Mouse (Mus musculus): ENCODE results near the gene Gm17545. TPM values are rescaled to one million over a fixed set of nuclear protein-coding genes. Genes with fewer than 3 reads are reported as not detected.

Gm17545 gene
- polyA plus RNA-seq, 1 experiment, result not detected

DNA sequence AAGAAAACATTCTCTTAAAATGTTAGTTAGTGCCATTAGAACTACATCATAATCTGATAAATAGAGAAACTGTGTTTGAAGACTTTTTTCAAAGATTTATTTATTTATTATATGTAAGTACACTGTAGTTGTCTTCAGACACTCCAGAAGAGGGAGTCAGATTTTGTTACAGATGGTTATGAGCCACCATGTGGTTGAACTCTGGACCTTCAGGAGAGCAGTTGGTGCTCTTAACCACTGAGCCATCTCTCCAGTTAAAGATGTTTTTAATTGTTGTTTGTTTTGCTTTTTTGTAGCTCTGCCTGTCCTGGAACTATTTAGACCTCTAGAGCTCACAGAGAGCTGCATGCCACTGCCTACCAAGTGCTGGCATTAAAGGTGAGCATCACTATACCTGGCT lies 951 bp downstream of the Gm17545 start:
- H3K36me3 ChIP-seq (ENCODE audit: control insufficient read depth, insufficient read depth), result peaks cover 15% of the 10 kb centered on the region
- H3K4me2 ChIP-seq (ENCODE audit: low read depth), result no peak overlapping the region
- TF ChIP-seq SRF (IDR thresholded peaks at IDR 0.05; ENCODE audit: control insufficient read depth, insufficient read length, low read depth) (no peak), E2F4 (IDR thresholded peaks at IDR 0.05; ENCODE audit: insufficient read depth) (no peak), USF1 (IDR thresholded peaks at IDR 0.05; ENCODE audit: low read depth) (no peak), MYOD1 (IDR thresholded peaks at IDR 0.05; ENCODE audit: control insufficient read depth in 1 of 3, insufficient read length in 2 of 3, low read depth in 2 of 3) (no peak), TCF12 (IDR thresholded peaks at IDR 0.05; ENCODE audit: insufficient read depth, poor library complexity, severe bottlenecking) (no peak), MAX (IDR thresholded peaks at IDR 0.05; ENCODE audit: low read depth) (no peak), REST (IDR thresholded peaks at IDR 0.05; ENCODE audit: insufficient read depth, insufficient read length) (no peak), TCF3 (IDR thresholded peaks at IDR 0.05; ENCODE audit: insufficient read length, low read depth) (no peak), POLR2A (IDR thresholded peaks at IDR 0.05; ENCODE audit: insufficient read length, low read depth) (no peak), POLR2AphosphoS2 (IDR thresholded peaks at IDR 0.05; ENCODE audit: insufficient read length, low read depth) (no peak), MYOG (IDR thresholded peaks at IDR 0.05; ENCODE audit: control insufficient read depth in 1 of 3, insufficient read depth in 1 of 3, insufficient read length in 2 of 3, low read depth in 2 of 3) (no peak), CEBPB (IDR thresholded peaks at IDR 0.05; ENCODE audit: insufficient read depth, poor library complexity, severe bottlenecking) (no peak)
- H3K27me3 ChIP-seq (ENCODE audit: control insufficient read depth, insufficient read depth, insufficient read length), result no peaks in the 10 kb centered on the region
- no peaks in the 10 kb centered on the region for H3K79me2 ChIP-seq (ENCODE audit: control insufficient read depth, insufficient read depth)
- H3ac ChIP-seq (ENCODE audit: control insufficient read depth, insufficient read length), result no peak overlapping the region
- no peak overlapping the region for H3K4me3 ChIP-seq

DNA sequence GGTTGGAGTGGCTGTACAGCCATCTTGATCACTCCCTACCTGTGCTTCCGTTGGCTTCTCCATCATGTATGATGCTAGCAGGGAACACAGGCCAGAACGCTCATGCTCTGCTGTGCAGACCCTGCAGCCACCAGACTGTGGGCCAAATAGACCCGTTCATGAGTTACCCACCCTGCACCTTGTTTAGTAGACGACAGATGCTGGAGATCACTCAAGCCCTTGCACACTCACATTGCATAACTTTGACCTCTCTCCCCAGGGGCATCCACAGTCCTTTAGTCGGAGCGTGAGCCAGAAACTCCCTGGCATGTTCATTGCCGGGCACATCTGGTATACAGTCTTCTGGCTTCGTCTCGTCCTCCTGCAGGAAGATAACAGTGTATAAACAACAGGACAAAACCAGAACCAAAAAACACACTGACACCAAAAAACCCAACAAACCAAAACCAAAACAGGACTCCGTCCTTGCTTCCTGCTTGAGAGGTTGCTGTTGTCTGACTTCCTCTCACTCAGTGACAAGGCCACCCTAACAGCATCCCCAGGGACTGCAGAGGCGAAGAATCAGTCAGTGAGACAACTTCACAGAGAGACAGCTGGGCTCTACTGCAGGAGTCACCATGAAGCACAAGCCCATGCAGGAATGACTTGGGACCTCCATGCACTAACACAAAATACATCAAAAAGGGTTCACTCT lies 3.2 kb downstream of the Gm17545 start:
- Histone ChIP-seq H3K4me3 (no peak overlapping the region), H3ac (ENCODE audit: control insufficient read depth, insufficient read length) (no peak overlapping the region), H3K36me3 (ENCODE audit: control insufficient read depth, insufficient read depth) (peaks cover 15% of the 10 kb centered on the region), H3K27me3 (ENCODE audit: control insufficient read depth, insufficient read depth, insufficient read length) (no peaks in the 10 kb centered on the region), H3K79me2 (ENCODE audit: control insufficient read depth, insufficient read depth) (no peaks in the 10 kb centered on the region), H3K4me2 (ENCODE audit: low read depth) (no peak overlapping the region)
- TF ChIP-seq SRF (IDR thresholded peaks at IDR 0.05; ENCODE audit: control insufficient read depth, insufficient read length, low read depth), result no peak
- TF ChIP-seq E2F4 (IDR thresholded peaks at IDR 0.05; ENCODE audit: insufficient read depth), result no peak
- no peak for TF ChIP-seq POLR2A (IDR thresholded peaks at IDR 0.05; ENCODE audit: insufficient read length, low read depth)
- TF ChIP-seq MYOG (IDR thresholded peaks at IDR 0.05; ENCODE audit: control insufficient read depth in 1 of 3, insufficient read depth in 1 of 3, insufficient read length in 2 of 3, low read depth in 2 of 3), result no peak
- TF ChIP-seq CEBPB (IDR thresholded peaks at IDR 0.05; ENCODE audit: insufficient read depth, poor library complexity, severe bottlenecking), result no peak
- TF ChIP-seq TCF12 (IDR thresholded peaks at IDR 0.05; ENCODE audit: insufficient read depth, poor library complexity, severe bottlenecking), result no peak
- TF ChIP-seq MAX (IDR thresholded peaks at IDR 0.05; ENCODE audit: low read depth), result no peak
- TF ChIP-seq POLR2AphosphoS2 (IDR thresholded peaks at IDR 0.05; ENCODE audit: insufficient read length, low read depth), result no peak
- no peak for TF ChIP-seq MYOD1 (IDR thresholded peaks at IDR 0.05; ENCODE audit: control insufficient read depth in 1 of 3, insufficient read length in 2 of 3, low read depth in 2 of 3)
- TF ChIP-seq USF1 (IDR thresholded peaks at IDR 0.05; ENCODE audit: low read depth), result no peak
- TF ChIP-seq TCF3 (IDR thresholded peaks at IDR 0.05; ENCODE audit: insufficient read length, low read depth), result no peak
- TF ChIP-seq REST (IDR thresholded peaks at IDR 0.05; ENCODE audit: insufficient read depth, insufficient read length), result no peak

- Histone ChIP-seq H3K4me2 (ENCODE audit: low read depth) (no peak overlapping the region), H3ac (ENCODE audit: control insufficient read depth, insufficient read length) (no peak overlapping the region), H3K4me3 (no peak overlapping the region), H3K79me2 (ENCODE audit: control insufficient read depth, insufficient read depth) (peaks cover 6% of the 10 kb centered on the region), H3K36me3 (ENCODE audit: control insufficient read depth, insufficient read depth) (no peaks in the 10 kb centered on the region), H3K27me3 (ENCODE audit: control insufficient read depth, insufficient read depth, insufficient read length) (no peaks in the 10 kb centered on the region)
- TF ChIP-seq USF1 (IDR thresholded peaks at IDR 0.05; ENCODE audit: low read depth) (no peak), TCF12 (IDR thresholded peaks at IDR 0.05; ENCODE audit: insufficient read depth, poor library complexity, severe bottlenecking) (no peak), MYOD1 (IDR thresholded peaks at IDR 0.05; ENCODE audit: control insufficient read depth in 1 of 3, insufficient read length in 2 of 3, low read depth in 2 of 3) (no peak), TCF3 (IDR thresholded peaks at IDR 0.05; ENCODE audit: insufficient read length, low read depth) (no peak), MAX (IDR thresholded peaks at IDR 0.05; ENCODE audit: low read depth) (no peak), E2F4 (IDR thresholded peaks at IDR 0.05; ENCODE audit: insufficient read depth) (no peak), SRF (IDR thresholded peaks at IDR 0.05; ENCODE audit: control insufficient read depth, insufficient read length, low read depth) (no peak), CEBPB (IDR thresholded peaks at IDR 0.05; ENCODE audit: insufficient read depth, poor library complexity, severe bottlenecking) (no peak)
These were observed 7.9 kb downstream of the Gm17545 start for GRCm38 (mm10) chr9:22461946-22462345.

GRCm38 (mm10) chr9:22466212-22466611 lies 12.1 kb downstream of the Gm17545 start:
- no peak overlapping the region for H3ac ChIP-seq (ENCODE audit: control insufficient read depth, insufficient read length)
- H3K27me3 ChIP-seq (ENCODE audit: control insufficient read depth, insufficient read depth, insufficient read length), result no peaks in the 10 kb centered on the region
- peaks cover 13% of the 10 kb centered on the region for H3K79me2 ChIP-seq (ENCODE audit: control insufficient read depth, insufficient read depth)
- no peaks in the 10 kb centered on the region for H3K36me3 ChIP-seq (ENCODE audit: control insufficient read depth, insufficient read depth)
- H3K4me3 ChIP-seq, result no peak overlapping the region
- TF ChIP-seq USF1 (IDR thresholded peaks at IDR 0.05; ENCODE audit: low read depth), result no peak
- no peak for TF ChIP-seq MAX (IDR thresholded peaks at IDR 0.05; ENCODE audit: low read depth)
- no peak for TF ChIP-seq CEBPB (IDR thresholded peaks at IDR 0.05; ENCODE audit: insufficient read depth, poor library complexity, severe bottlenecking)
- no peak for TF ChIP-seq MYOD1 (IDR thresholded peaks at IDR 0.05; ENCODE audit: control insufficient read depth in 1 of 3, insufficient read length in 2 of 3, low read depth in 2 of 3)
- TF ChIP-seq MYOG (IDR thresholded peaks at IDR 0.05; ENCODE audit: control insufficient read depth in 1 of 3, insufficient read depth in 1 of 3, insufficient read length in 2 of 3, low read depth in 2 of 3), result no peak
- TF ChIP-seq REST (IDR thresholded peaks at IDR 0.05; ENCODE audit: insufficient read depth, insufficient read length), result no peak
- TF ChIP-seq POLR2A (IDR thresholded peaks at IDR 0.05; ENCODE audit: insufficient read length, low read depth), result no peak
- no peak for TF ChIP-seq SRF (IDR thresholded peaks at IDR 0.05; ENCODE audit: control insufficient read depth, insufficient read length, low read depth)
- no peak for TF ChIP-seq E2F4 (IDR thresholded peaks at IDR 0.05; ENCODE audit: insufficient read depth)
- no peak for TF ChIP-seq TCF12 (IDR thresholded peaks at IDR 0.05; ENCODE audit: insufficient read depth, poor library complexity, severe bottlenecking)
- no peak for TF ChIP-seq TCF3 (IDR thresholded peaks at IDR 0.05; ENCODE audit: insufficient read length, low read depth)
- no peak for TF ChIP-seq POLR2AphosphoS2 (IDR thresholded peaks at IDR 0.05; ENCODE audit: insufficient read length, low read depth)
- no peak overlapping the region for H3K4me2 ChIP-seq (ENCODE audit: low read depth)

Measured in myocyte (in vitro differentiated cells).